Mouse (Mus musculus): ENCODE data around the gene Nap1l4. TPM values are rescaled to one million over a fixed set of nuclear protein-coding genes. Genes with fewer than 3 reads are reported as not detected.

Nap1l4 gene
- polyA plus RNA-seq, 1 experiment from 2014 or later, result 335 TPM

- H3K27me3 ChIP-seq, result peaks cover 82% of the 10 kb centered on the region
- H3K27ac ChIP-seq, result no peak overlapping the region
- peak overlapping the region; percentile 50 for H3K9ac ChIP-seq (replicated peaks)
- no peaks in the 10 kb centered on the region for H3K9me3 ChIP-seq
- H3K4me1 ChIP-seq (replicated peaks), result peaks cover 4% of the 10 kb centered on the region
- WGBS, result 3% methylated on average over 55 of the region's 55 CpGs
- H3K36me3 ChIP-seq, result no peaks in the 10 kb centered on the region
- peak overlapping the region; percentile 76 for H3K4me2 ChIP-seq
- peak overlapping the region; percentile 43 for H3K4me3 ChIP-seq (replicated peaks)
- no peak for ATAC-seq (ENCODE audit: insufficient number of reproducible peaks, insufficient read depth, low FRiP score, low TSS enrichment, low read depth)
Measured at GRCm38 (mm10) chr7:143501643-143502417, 47.1 kb downstream of the Nap1l4 start.

GRCm38 (mm10) chr7:143500912-143501311 is 48.0 kb downstream of the Nap1l4 start:
- peaks cover 82% of the 10 kb centered on the region for H3K27me3 ChIP-seq
- H3K36me3 ChIP-seq, result no peaks in the 10 kb centered on the region
- H3K4me2 ChIP-seq, result 0 out of 2 replicates have a peak overlapping the region, but pooled peaks have one; percentile 76
- 21% methylated on average over 2 of the region's 2 CpGs for WGBS
- no peak overlapping the region for H3K27ac ChIP-seq
- ATAC-seq (ENCODE audit: insufficient number of reproducible peaks, insufficient read depth, low FRiP score, low TSS enrichment, low read depth), result no peak
- no peaks in the 10 kb centered on the region for H3K9me3 ChIP-seq
- peaks cover 4% of the 10 kb centered on the region for H3K4me1 ChIP-seq (replicated peaks)
- no peak overlapping the region for H3K9ac ChIP-seq (replicated peaks)
- peak overlapping the region; percentile 43 for H3K4me3 ChIP-seq (replicated peaks)

- H3K4me3 ChIP-seq (replicated peaks), result no peak overlapping the region
- H3K36me3 ChIP-seq, result no peaks in the 10 kb centered on the region
- H3K4me1 ChIP-seq (replicated peaks), result peaks cover 4% of the 10 kb centered on the region
- H3K27ac ChIP-seq, result no peak overlapping the region
- WGBS, result 86% methylated on average over 4 of the region's 4 CpGs
- H3K4me2 ChIP-seq, result no peak overlapping the region
- ATAC-seq (ENCODE audit: insufficient number of reproducible peaks, insufficient read depth, low FRiP score, low TSS enrichment, low read depth), result no peak
- no peak overlapping the region for H3K9ac ChIP-seq (replicated peaks)
- no peaks in the 10 kb centered on the region for H3K9me3 ChIP-seq
- peaks cover 65% of the 10 kb centered on the region for H3K27me3 ChIP-seq
Measured at GRCm38 (mm10) chr7:143498584-143498983, 50.3 kb downstream of the Nap1l4 start.

GRCm38 (mm10) chr7:143495104-143495961 is 53.6 kb downstream of the Nap1l4 start:
- Histone ChIP-seq H3K27me3 (peaks cover 32% of the 10 kb centered on the region), H3K9me3 (no peaks in the 10 kb centered on the region), H3K4me1 (replicated peaks) (no peaks in the 10 kb centered on the region; the same call in 1 of the 2 replicates), H3K27ac (no peak overlapping the region), H3K9ac (replicated peaks) (no peak overlapping the region), H3K36me3 (no peaks in the 10 kb centered on the region), H3K4me2 (no peak overlapping the region), H3K4me3 (replicated peaks) (no peak overlapping the region)
- 80% methylated on average over 8 of the region's 8 CpGs for WGBS
- ATAC-seq (ENCODE audit: insufficient number of reproducible peaks, insufficient read depth, low FRiP score, low TSS enrichment, low read depth), result no peak

- Histone ChIP-seq H3K4me1 (replicated peaks) (no peaks in the 10 kb centered on the region; the same call in 1 of the 2 replicates), H3K4me3 (replicated peaks) (no peak overlapping the region), H3K9me3 (no peaks in the 10 kb centered on the region), H3K27ac (no peak overlapping the region), H3K36me3 (no peaks in the 10 kb centered on the region), H3K27me3 (peaks cover 27% of the 10 kb centered on the region; the same call in 1 of the 2 replicates), H3K4me2 (no peak overlapping the region), H3K9ac (replicated peaks) (no peak overlapping the region)
- 62% methylated on average over 6 of the region's 6 CpGs for WGBS
- ATAC-seq (ENCODE audit: insufficient number of reproducible peaks, insufficient read depth, low FRiP score, low TSS enrichment, low read depth), result no peak
Measured at GRCm38 (mm10) chr7:143493616-143494126, 55.2 kb downstream of the Nap1l4 start.

- Histone ChIP-seq H3K27me3 (peaks cover 11% of the 10 kb centered on the region), H3K9ac (replicated peaks) (no peak overlapping the region), H3K36me3 (no peaks in the 10 kb centered on the region), H3K4me2 (no peak overlapping the region), H3K9me3 (no peaks in the 10 kb centered on the region), H3K4me3 (replicated peaks) (no peak overlapping the region), H3K4me1 (replicated peaks) (no peaks in the 10 kb centered on the region; the same call in 1 of the 2 replicates), H3K27ac (no peak overlapping the region)
- 82% methylated on average over 6 of the region's 6 CpGs for WGBS
- ATAC-seq (ENCODE audit: insufficient number of reproducible peaks, insufficient read depth, low FRiP score, low TSS enrichment, low read depth), result no peak
Measured at GRCm38 (mm10) chr7:143489735-143490134, 59.2 kb downstream of the Nap1l4 start.

GRCm38 (mm10) chr7:143482541-143482940 is 66.4 kb downstream of the Nap1l4 start:
- H3K4me3 ChIP-seq (replicated peaks), result no peak overlapping the region
- no peak overlapping the region for H3K27ac ChIP-seq
- no peak overlapping the region; the same call in 1 of the 2 replicates for H3K4me2 ChIP-seq
- WGBS, result 9% methylated on average over 6 of the region's 6 CpGs
- no peak overlapping the region for H3K9ac ChIP-seq (replicated peaks)
- H3K4me1 ChIP-seq (replicated peaks), result peaks cover 8% of the 10 kb centered on the region
- H3K36me3 ChIP-seq, result no peaks in the 10 kb centered on the region
- peaks cover 9% of the 10 kb centered on the region for H3K27me3 ChIP-seq
- H3K9me3 ChIP-seq, result no peaks in the 10 kb centered on the region
- ATAC-seq (ENCODE audit: insufficient number of reproducible peaks, insufficient read depth, low FRiP score, low TSS enrichment, low read depth), result no peak

- WGBS, result 55% methylated on average over 5 of the region's 5 CpGs
- peaks cover 8% of the 10 kb centered on the region for H3K4me1 ChIP-seq (replicated peaks)
Measured at GRCm38 (mm10) chr7:143481806-143482387, 67.0 kb downstream of the Nap1l4 start.

GRCm38 (mm10) chr7:143480498-143480897 is 68.4 kb downstream of the Nap1l4 start:
- WGBS, result 35% methylated on average over 13 of the region's 13 CpGs
- Histone ChIP-seq H3K27me3 (peaks cover 9% of the 10 kb centered on the region; the same call in 1 of the 2 replicates), H3K4me1 (replicated peaks) (peaks cover 8% of the 10 kb centered on the region), H3K4me2 (no peak overlapping the region), H3K27ac (no peak overlapping the region), H3K36me3 (no peaks in the 10 kb centered on the region), H3K9me3 (no peaks in the 10 kb centered on the region), H3K4me3 (replicated peaks) (no peak overlapping the region), H3K9ac (replicated peaks) (no peak overlapping the region)
- no peak for ATAC-seq (ENCODE audit: insufficient number of reproducible peaks, insufficient read depth, low FRiP score, low TSS enrichment, low read depth)

More at GRCm38 (mm10) chr7:143481806-143482387, 67.0 kb downstream of the Nap1l4 start:
- no peak for ATAC-seq (ENCODE audit: insufficient number of reproducible peaks, insufficient read depth, low FRiP score, low TSS enrichment, low read depth)
- H3K4me3 ChIP-seq (replicated peaks), result no peak overlapping the region
- no peaks in the 10 kb centered on the region for H3K36me3 ChIP-seq
- no peak overlapping the region for H3K9ac ChIP-seq (replicated peaks)
- H3K27me3 ChIP-seq, result peaks cover 9% of the 10 kb centered on the region
- H3K4me2 ChIP-seq, result no peak overlapping the region
- H3K9me3 ChIP-seq, result no peaks in the 10 kb centered on the region
- H3K27ac ChIP-seq, result no peak overlapping the region

- H3K4me3 ChIP-seq (replicated peaks), result no peak overlapping the region
- H3K27ac ChIP-seq, result no peak overlapping the region
- no peak overlapping the region for H3K9ac ChIP-seq (replicated peaks)
- ATAC-seq (ENCODE audit: insufficient number of reproducible peaks, insufficient read depth, low FRiP score, low TSS enrichment, low read depth), result no peak
- peaks cover 6% of the 10 kb centered on the region for H3K4me1 ChIP-seq (replicated peaks)
- H3K9me3 ChIP-seq, result no peaks in the 10 kb centered on the region
- peaks cover 9% of the 10 kb centered on the region; the same call in 1 of the 2 replicates for H3K27me3 ChIP-seq
- 78% methylated on average over 5 of the region's 5 CpGs for WGBS
- H3K4me2 ChIP-seq, result no peak overlapping the region
- H3K36me3 ChIP-seq, result no peaks in the 10 kb centered on the region
Measured at GRCm38 (mm10) chr7:143477800-143478199, 71.1 kb downstream of the Nap1l4 start.

All from limb, embryonic 12.5 days (tissue).